Mouse (Mus musculus): ENCODE measurements around the gene Itprid1. TPM values are rescaled to one million over a fixed set of nuclear protein-coding genes. Genes with fewer than 3 reads are reported as not detected.

Itprid1 gene
- 0.14 TPM in 1 of 2 replicates, not detected in the other for total RNA-seq (2014; rRNA removed)
- polyA plus RNA-seq (2015; fragmentation: Nextera tagmentation; extraction: Ambion mirVana) = 0.09 and 0.10 TPM in 2 replicates

- no peak for ATAC-seq
- Histone ChIP-seq H3K9ac (replicated peaks; ENCODE audit: low read length) (no peak within 1 kb of the TSS), H3K27ac (no peak within 1 kb of the TSS), H3K27me3 (ENCODE audit: insufficient read depth, low read length) (no peaks in the 10 kb centered on the region), H3K9me3 (ENCODE audit: low read length) (no peaks in the 10 kb centered on the region), H3K4me3 (ENCODE audit: low read length) (no peak within 1 kb of the TSS), H3K4me1 (ENCODE audit: insufficient read depth, low read length) (no peaks in the 10 kb centered on the region), H3K36me3 (ENCODE audit: insufficient read depth, low read length) (no peaks in the 10 kb centered on the region), H3K4me2 (ENCODE audit: low read depth, low read length) (no peak within 1 kb of the TSS)
- no peak for TF ChIP-seq CTCF (IDR thresholded peaks at IDR 0.05; ENCODE audit: low read depth)
- 85% methylated on average over 8 of the region's 8 CpGs for WGBS
- DNase-seq (ENCODE audit: low spot score) = no peak
These were observed at the start of gene Itprid1 for GRCm38 (mm10) chr6:55836650-55837320. Gene Itprid1, plus strand, starts transcription at chr6:55836895.

DNA sequence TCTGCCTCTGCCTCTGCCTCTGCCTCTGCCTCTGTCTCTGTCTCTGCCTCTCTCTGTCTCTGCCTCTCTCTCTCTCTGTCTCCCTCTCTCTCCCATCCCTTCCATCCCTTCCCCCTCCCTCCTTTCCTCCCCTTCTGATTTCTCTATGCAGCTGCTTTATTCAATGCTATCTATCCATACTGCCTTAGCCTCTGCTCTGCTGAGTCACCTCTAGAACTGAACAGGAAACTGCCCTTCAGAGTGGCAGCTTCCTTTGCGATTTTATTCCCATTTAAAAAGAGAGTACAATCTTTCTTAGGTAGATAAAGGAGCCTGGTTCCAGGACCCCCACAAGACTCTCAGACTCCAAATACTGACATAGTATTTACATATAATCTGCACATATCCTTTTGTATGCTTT, 47.1 kb upstream of the Itprid1 start:
- Histone ChIP-seq H3K4me2 (ENCODE audit: low read depth, low read length) (no peak overlapping the region), H3K9me3 (ENCODE audit: low read length) (no peaks in the 10 kb centered on the region), H3K27me3 (ENCODE audit: insufficient read depth, low read length) (no peaks in the 10 kb centered on the region), H3K27ac (no peak overlapping the region), H3K9ac (replicated peaks; ENCODE audit: low read length) (no peak overlapping the region), H3K36me3 (ENCODE audit: insufficient read depth, low read length) (no peaks in the 10 kb centered on the region), H3K4me3 (ENCODE audit: low read length) (no peak overlapping the region), H3K4me1 (ENCODE audit: insufficient read depth, low read length) (no peaks in the 10 kb centered on the region)
- TF ChIP-seq CTCF (IDR thresholded peaks at IDR 0.05; ENCODE audit: low read depth) = no peak
- no peak for ATAC-seq
- no peak for DNase-seq (ENCODE audit: low spot score)
- WGBS = 66% methylated on average over 1 of the region's 1 CpGs

DNA sequence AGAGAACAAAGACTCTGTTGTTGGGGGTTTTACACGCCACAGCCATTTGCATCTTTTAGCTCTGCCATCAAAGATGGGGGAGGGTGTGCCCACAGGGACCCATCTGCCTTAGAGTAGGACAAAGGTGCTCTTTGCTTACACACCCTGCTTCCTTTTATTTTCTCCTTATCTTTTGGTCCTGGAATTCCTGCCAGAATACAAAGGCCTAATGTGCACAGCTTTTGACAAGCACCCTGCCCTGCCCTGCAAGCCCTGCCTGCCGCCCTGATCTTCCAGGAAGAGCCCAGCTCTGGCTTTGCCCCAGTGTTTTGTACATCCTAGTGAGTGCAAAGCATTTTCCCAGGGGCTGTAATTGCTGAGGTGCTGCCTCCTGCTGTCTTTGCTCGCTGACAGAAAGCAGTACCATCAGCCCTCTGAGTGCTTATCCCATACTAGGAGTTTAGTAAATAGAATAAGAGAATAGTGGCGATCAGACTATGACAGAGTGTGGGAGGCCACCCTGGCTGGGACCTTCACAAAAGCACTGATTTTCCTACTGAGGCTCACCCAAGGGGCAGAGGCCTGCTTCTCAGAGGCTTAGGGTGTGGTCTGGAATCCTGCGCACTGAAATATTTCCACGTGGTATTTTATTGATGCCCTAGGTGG, 44.7 kb upstream of the Itprid1 start:
- WGBS = 3% methylated on average over 6 of the region's 6 CpGs
- Histone ChIP-seq H3K4me3 (ENCODE audit: low read length) (no peak overlapping the region), H3K36me3 (ENCODE audit: insufficient read depth, low read length) (no peaks in the 10 kb centered on the region), H3K27me3 (ENCODE audit: insufficient read depth, low read length) (no peaks in the 10 kb centered on the region), H3K9ac (replicated peaks; ENCODE audit: low read length) (no peak overlapping the region), H3K4me2 (ENCODE audit: low read depth, low read length) (no peak overlapping the region), H3K27ac (peak overlapping the region; percentile 75), H3K9me3 (ENCODE audit: low read length) (no peaks in the 10 kb centered on the region), H3K4me1 (ENCODE audit: insufficient read depth, low read length) (no peaks in the 10 kb centered on the region)
- peak; percentile 55 for DNase-seq (ENCODE audit: low spot score)
- ATAC-seq = peak; percentile 77
- peak; percentile 36 for TF ChIP-seq CTCF (IDR thresholded peaks at IDR 0.05; ENCODE audit: low read depth)

- TF ChIP-seq CTCF (IDR thresholded peaks at IDR 0.05; ENCODE audit: low read depth) = no peak
- Histone ChIP-seq H3K4me2 (ENCODE audit: low read depth, low read length) (no peak overlapping the region), H3K27me3 (ENCODE audit: insufficient read depth, low read length) (no peaks in the 10 kb centered on the region), H3K4me3 (ENCODE audit: low read length) (no peak overlapping the region), H3K36me3 (ENCODE audit: insufficient read depth, low read length) (no peaks in the 10 kb centered on the region), H3K4me1 (ENCODE audit: insufficient read depth, low read length) (no peaks in the 10 kb centered on the region), H3K9ac (replicated peaks; ENCODE audit: low read length) (no peak overlapping the region), H3K9me3 (ENCODE audit: low read length) (no peaks in the 10 kb centered on the region), H3K27ac (peak overlapping the region; percentile 75)
- ATAC-seq (peak; percentile 55), DNase-seq (ENCODE audit: low spot score) (no peak)
- WGBS = 31% methylated on average over 8 of the region's 8 CpGs
These were observed 44.2 kb upstream of the Itprid1 start for GRCm38 (mm10) chr6:55792536-55792935.

- peaks cover 3% of the 10 kb centered on the region for H3K4me1 ChIP-seq (ENCODE audit: insufficient read depth, low read length)
- H3K9ac ChIP-seq (replicated peaks; ENCODE audit: low read length) = no peak overlapping the region
- 58% methylated on average over 1 of the region's 1 CpGs for WGBS
- H3K9me3 ChIP-seq (ENCODE audit: low read length) = no peaks in the 10 kb centered on the region
- no peak for TF ChIP-seq CTCF (IDR thresholded peaks at IDR 0.05; ENCODE audit: low read depth)
- H3K27ac ChIP-seq = no peak overlapping the region
- H3K4me2 ChIP-seq (ENCODE audit: low read depth, low read length) = no peak overlapping the region
- ATAC-seq (no peak), DNase-seq (ENCODE audit: low spot score) (no peak)
- no peaks in the 10 kb centered on the region for H3K27me3 ChIP-seq (ENCODE audit: insufficient read depth, low read length)
- no peaks in the 10 kb centered on the region for H3K36me3 ChIP-seq (ENCODE audit: insufficient read depth, low read length)
- no peak overlapping the region for H3K4me3 ChIP-seq (ENCODE audit: low read length)
These were observed 34.0 kb upstream of the Itprid1 start for GRCm38 (mm10) chr6:55802686-55803085.

DNA sequence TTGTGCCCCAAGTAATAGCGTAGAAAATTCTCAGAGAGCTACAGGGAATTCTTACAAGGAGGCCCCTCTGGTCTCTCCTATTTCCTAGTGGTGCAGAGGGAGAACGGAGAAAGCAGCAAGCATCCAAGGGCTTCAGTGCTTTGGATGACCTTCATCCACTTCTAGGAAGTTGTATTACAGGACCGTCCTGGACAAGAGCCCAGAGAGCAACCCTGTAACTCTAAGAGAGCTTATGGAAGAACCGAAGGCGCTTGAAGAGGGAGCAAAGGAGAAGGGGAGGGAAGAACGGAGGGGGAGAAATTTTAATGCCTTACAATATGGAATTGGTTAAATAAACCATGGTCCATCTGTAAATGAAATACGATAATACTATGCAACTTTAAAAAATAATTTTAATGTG, 33.3 kb upstream of the Itprid1 start:
- TF ChIP-seq CTCF (IDR thresholded peaks at IDR 0.05; ENCODE audit: low read depth) = no peak
- Histone ChIP-seq H3K9ac (replicated peaks; ENCODE audit: low read length) (no peak overlapping the region), H3K27ac (no peak overlapping the region), H3K4me1 (ENCODE audit: insufficient read depth, low read length) (peaks cover 3% of the 10 kb centered on the region), H3K27me3 (ENCODE audit: insufficient read depth, low read length) (no peaks in the 10 kb centered on the region), H3K9me3 (ENCODE audit: low read length) (no peaks in the 10 kb centered on the region), H3K4me2 (ENCODE audit: low read depth, low read length) (no peak overlapping the region), H3K36me3 (ENCODE audit: insufficient read depth, low read length) (no peaks in the 10 kb centered on the region), H3K4me3 (ENCODE audit: low read length) (no peak overlapping the region)
- WGBS = 64% methylated on average over 7 of the region's 7 CpGs
- ATAC-seq (no peak), DNase-seq (ENCODE audit: low spot score) (no peak)

All from hindbrain, postnatal 0 days (tissue).